Mouse (Mus musculus) hindbrain, embryonic 12.5 days (tissue): ENCODE results near the gene Prok1. TPM values are rescaled to one million over a fixed set of nuclear protein-coding genes. Genes with fewer than 3 reads are reported as not detected.

Experiments used
- polyA plus RNA-seq: library from polyadenylated mRNA; unstranded; fragments of >200 nt; fragmentation: Nextera tagmentation; extraction: Ambion mirVana; gene quantifications from 2 replicates; pipeline ENCODE4 v1.2.1, GENCODE M21; 2016

The Prok1 gene
- polyA plus RNA-seq, 1 experiment from 2014 or later = not detected

Other genes with a start within 250 kb of the Prok1 start
- gene Kcna3, start 203.5 kb downstream of the Prok1 start, polyA plus RNA-seq = 8.1 and 8.3 TPM in 2 replicates
- gene Kcna2, start 138.6 kb downstream of the Prok1 start, polyA plus RNA-seq = 0.57 and 0.67 TPM in 2 replicates
- gene Kcna10, start 56.7 kb downstream of the Prok1 start, polyA plus RNA-seq = not detected in 2 replicates
- gene Cym, start 18.0 kb downstream of the Prok1 start, polyA plus RNA-seq = not detected in 2 replicates
- not detected in 2 replicates for gene A630076J17Rik, start 9.1 kb downstream of the Prok1 start, polyA plus RNA-seq
- gene Lamtor5, start 39.2 kb upstream of the Prok1 start, polyA plus RNA-seq = 157 and 177 TPM in 2 replicates
- gene Slc16a4, start 51.5 kb upstream of the Prok1 start, polyA plus RNA-seq = 5.4 and 5.5 TPM in 2 replicates
- gene Rbm15, start 94.0 kb upstream of the Prok1 start, polyA plus RNA-seq = 14.2 and 15.3 TPM in 2 replicates
- gene Kcnc4, start 219.8 kb upstream of the Prok1 start, polyA plus RNA-seq = 0.71 and 0.73 TPM in 2 replicates